ENCODE assay signal across 9 mouse cellular contexts in the genomic region with DNA sequence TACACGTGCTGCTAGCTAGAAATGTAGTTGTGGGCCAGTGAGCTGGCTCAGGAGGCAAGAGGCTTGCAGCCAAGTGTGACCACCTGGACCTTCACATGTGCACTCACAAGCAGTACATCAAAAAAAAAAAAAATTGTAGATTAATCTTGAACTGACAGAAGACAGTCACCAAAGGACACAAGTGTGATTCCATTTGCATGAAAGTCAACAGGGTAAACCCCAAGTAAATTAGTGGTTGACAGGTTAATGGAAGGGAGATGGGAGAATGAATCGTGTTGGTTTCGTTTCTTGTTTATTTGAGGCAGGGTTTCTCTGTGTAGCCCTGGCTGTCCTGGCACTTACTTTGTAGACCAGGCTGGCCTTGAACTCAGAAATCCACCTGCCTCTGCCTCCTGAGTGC. TPM values are rescaled to one million over a fixed set of nuclear protein-coding genes. Genes with fewer than 3 reads are reported as not detected.
A peak's percentile ranks its signal among the peaks of the same experiment; 100 is the strongest.
DNase-seq lines count a peak whose midpoint lies in the region; ATAC-seq and TF ChIP-seq lines count a peak whose summit lies in the region.
"Had no signal": no experiment of that assay in that cellular context is flagged by ENCODE, and none has a peak within 500 bp of the region (broad histone marks: within the 10 kb centered on the region; RNA-seq: fewer than 3 reads in every experiment).

No protein-coding gene starts in this region.

- no peaks in the 10 kb centered on the region for H3K4me1 ChIP-seq in kidney, postnatal 0 days (replicated peaks; ENCODE audit: insufficient read depth, low read length)
- no peaks in the 10 kb centered on the region for H3K4me1 ChIP-seq in embryonic facial prominence, embryonic 14.5 days (ENCODE audit: control insufficient read depth, insufficient read depth, low read length)
- H3K4me1 ChIP-seq in intestine, embryonic 16.5 days (ENCODE audit: control insufficient read depth, insufficient read depth, low read length) = no peaks in the 10 kb centered on the region
- H3K4me1 ChIP-seq in neural tube, embryonic 12.5 days = peaks cover 7% of the 10 kb centered on the region; the same call in 1 of the 2 replicates

- H3K27ac ChIP-seq in kidney, postnatal 0 days = no peak overlapping the region
- H3K27ac ChIP-seq in embryonic facial prominence, embryonic 14.5 days (replicated peaks; ENCODE audit: low read depth, low read length) = no peak overlapping the region
- H3K27ac ChIP-seq in intestine, embryonic 16.5 days (ENCODE audit: low read length) = no peak overlapping the region
- H3K27ac ChIP-seq in neural tube, embryonic 12.5 days = no peak overlapping the region

- no peak overlapping the region for H3K9ac ChIP-seq in kidney, postnatal 0 days (ENCODE audit: low read depth, low read length)
- peak overlapping the region; percentile 80; the same call in 1 of the 2 replicates for H3K9ac ChIP-seq in embryonic facial prominence, embryonic 14.5 days (ENCODE audit: low read depth, low read length)
- H3K9ac ChIP-seq in intestine, embryonic 16.5 days (ENCODE audit: low read depth, low read length) = 0 out of 2 replicates have a peak overlapping the region, but pooled peaks have one; percentile 76
- no peak overlapping the region for H3K9ac ChIP-seq in neural tube, embryonic 12.5 days

- no peaks in the 10 kb centered on the region for H3K27me3 ChIP-seq in kidney, postnatal 0 days (ENCODE audit: insufficient read depth, low read length)
- H3K27me3 ChIP-seq in embryonic facial prominence, embryonic 14.5 days (replicated peaks; ENCODE audit: control insufficient read depth, insufficient read depth, low read length) = no peaks in the 10 kb centered on the region
- no peaks in the 10 kb centered on the region for H3K27me3 ChIP-seq in intestine, embryonic 16.5 days (replicated peaks; ENCODE audit: control insufficient read depth, insufficient read depth, low read length)
- H3K27me3 ChIP-seq in neural tube, embryonic 12.5 days (replicated peaks) = no peaks in the 10 kb centered on the region

- no peaks in the 10 kb centered on the region for H3K9me3 ChIP-seq in kidney, postnatal 0 days (replicated peaks; ENCODE audit: low read length)
- no peaks in the 10 kb centered on the region for H3K9me3 ChIP-seq in embryonic facial prominence, embryonic 14.5 days (ENCODE audit: control insufficient read depth, low read length)
- no peaks in the 10 kb centered on the region for H3K9me3 ChIP-seq in intestine, embryonic 16.5 days (ENCODE audit: control insufficient read depth, low read length)
- no peaks in the 10 kb centered on the region for H3K9me3 ChIP-seq in neural tube, embryonic 12.5 days

- DNase-seq in kidney, postnatal 0 days (ENCODE audit: low spot score) = no peak
- no peak for DNase-seq in kidney, postnatal 10 days
- no peak for DNase-seq in embryonic facial prominence, embryonic 14.5 days (ENCODE audit: low spot score)
- DNase-seq in right cerebral cortex, postnatal 4 days = no peak
- no peak for DNase-seq in spleen, postnatal 4 days (ENCODE audit: low spot score in 2 of 2)
- DNase-seq in lung, postnatal 4 days = no peak
- DNase-seq: cerebellum, postnatal 36 days had no signal

- H3K36me3 ChIP-seq in kidney, postnatal 0 days (ENCODE audit: insufficient read depth, low read length) = 0 out of 2 replicates have a peak, but pooled peaks cover 13% of the 10 kb centered on the region
- peaks cover 25% of the 10 kb centered on the region; the same call in 1 of the 2 replicates for H3K36me3 ChIP-seq in embryonic facial prominence, embryonic 14.5 days (ENCODE audit: control insufficient read depth, insufficient read depth, low read length)
- H3K36me3 ChIP-seq in intestine, embryonic 16.5 days (ENCODE audit: control insufficient read depth, insufficient read depth, low read length) = no peaks in the 10 kb centered on the region
- H3K36me3 ChIP-seq in neural tube, embryonic 12.5 days = peaks cover 35% of the 10 kb centered on the region

- WGBS in kidney, postnatal 0 days = 21% methylated on average over 3 of the region's 3 CpGs
- 64% methylated on average over 3 of the region's 3 CpGs for WGBS in embryonic facial prominence, embryonic 14.5 days
- 49% methylated on average over 3 of the region's 3 CpGs for WGBS in intestine, embryonic 16.5 days
- WGBS in neural tube, embryonic 12.5 days = 59% methylated on average over 3 of the region's 3 CpGs

- H3K4me2 ChIP-seq in kidney, postnatal 0 days (ENCODE audit: low read length) = peak overlapping the region; percentile 76
- H3K4me2 ChIP-seq in embryonic facial prominence, embryonic 14.5 days (ENCODE audit: low read depth, low read length) = peak overlapping the region; percentile 74
- H3K4me2 ChIP-seq in intestine, embryonic 16.5 days (ENCODE audit: low read depth, low read length) = peak overlapping the region; percentile 68
- H3K4me2 ChIP-seq in neural tube, embryonic 12.5 days (replicated peaks) = peak overlapping the region; percentile 70

- no peak for TF ChIP-seq CTCF in kidney, postnatal 0 days (IDR thresholded peaks at IDR 0.05; ENCODE audit: low read depth)

- 0 out of 2 replicates have a peak overlapping the region, but pooled peaks have one; percentile 59 for H3K4me3 ChIP-seq in kidney, postnatal 0 days (replicated peaks; ENCODE audit: low read depth, low read length)
- peak overlapping the region; percentile 62 for H3K4me3 ChIP-seq in embryonic facial prominence, embryonic 14.5 days (ENCODE audit: low read depth, low read length)
- H3K4me3 ChIP-seq in intestine, embryonic 16.5 days (ENCODE audit: low read length) = peak overlapping the region; percentile 65
- peak overlapping the region; percentile 51 for H3K4me3 ChIP-seq in neural tube, embryonic 12.5 days

- no peak for ATAC-seq in kidney, postnatal 0 days (replicated peaks; ENCODE audit: low FRiP score, low read depth)
- no peak for ATAC-seq in embryonic facial prominence, embryonic 14.5 days (ENCODE audit: low read depth)
- ATAC-seq in intestine, embryonic 16.5 days = no peak
- no peak for ATAC-seq in neural tube, embryonic 12.5 days (ENCODE audit: low FRiP score, low read depth)

RNA-seq across cellular contexts. Expression of a gene that starts 1.3 kb away (rescaled TPM):
- polyA plus RNA-seq in kidney, postnatal 0 days (2015; fragmentation: Nextera tagmentation; extraction: Ambion mirVana) = 47.9 and 56.2 TPM in 2 replicates
- 46.3 and 56.8 TPM in 2 replicates for polyA plus RNA-seq in embryonic facial prominence, embryonic 14.5 days (2014; fragmentation: Nextera tagmentation; extraction: Ambion mirVana)
- polyA plus RNA-seq in intestine, embryonic 16.5 days (2015; fragmentation: Nextera tagmentation; extraction: Ambion mirVana) = 35.3 and 45.9 TPM in 2 replicates
- polyA plus RNA-seq in neural tube, embryonic 12.5 days (2016; fragmentation: Nextera tagmentation; extraction: Ambion mirVana) = 98.7 and 105 TPM in 2 replicates

RNA-seq across cellular contexts. Expression of a gene that starts 8.3 kb away (rescaled TPM):
- polyA plus RNA-seq in kidney, postnatal 0 days (2015; fragmentation: Nextera tagmentation; extraction: Ambion mirVana) = 102 and 107 TPM in 2 replicates
- polyA plus RNA-seq in embryonic facial prominence, embryonic 14.5 days (2014; fragmentation: Nextera tagmentation; extraction: Ambion mirVana) = 97.6 and 107 TPM in 2 replicates
- polyA plus RNA-seq in intestine, embryonic 16.5 days (2015; fragmentation: Nextera tagmentation; extraction: Ambion mirVana) = 87.5 and 88.7 TPM in 2 replicates
- 88.9 and 90.0 TPM in 2 replicates for polyA plus RNA-seq in neural tube, embryonic 12.5 days (2016; fragmentation: Nextera tagmentation; extraction: Ambion mirVana)

RNA-seq across cellular contexts. Expression of a gene that starts 38.3 kb away (rescaled TPM):
- 13.1 and 16.8 TPM in 2 replicates for polyA plus RNA-seq in kidney, postnatal 0 days (2015; fragmentation: Nextera tagmentation; extraction: Ambion mirVana)
- 11.5 and 16.1 TPM in 2 replicates for polyA plus RNA-seq in embryonic facial prominence, embryonic 14.5 days (2014; fragmentation: Nextera tagmentation; extraction: Ambion mirVana)
- polyA plus RNA-seq in intestine, embryonic 16.5 days (2015; fragmentation: Nextera tagmentation; extraction: Ambion mirVana) = 29.2 and 30.5 TPM in 2 replicates
- polyA plus RNA-seq in neural tube, embryonic 12.5 days (2016; fragmentation: Nextera tagmentation; extraction: Ambion mirVana) = 23.6 and 31.2 TPM in 2 replicates

Comparison
In these comparisons a context has a peak if more than half of its experiments do, and no peak if none do; other contexts are left out.
1. H3K9ac ChIP-seq: peak in embryonic facial prominence, embryonic 14.5 days (single experiment) and intestine, embryonic 16.5 days (single experiment); none in kidney, postnatal 0 days (single experiment) and neural tube, embryonic 12.5 days (single experiment).
2. Peak in every context shown above with its lines, with median percentiles within 50 percentile points of each other: H3K4me2 ChIP-seq and H3K4me3 ChIP-seq.